Comparison of ENCODE assay signal across 8 mouse cellular contexts in the genomic region with DNA sequence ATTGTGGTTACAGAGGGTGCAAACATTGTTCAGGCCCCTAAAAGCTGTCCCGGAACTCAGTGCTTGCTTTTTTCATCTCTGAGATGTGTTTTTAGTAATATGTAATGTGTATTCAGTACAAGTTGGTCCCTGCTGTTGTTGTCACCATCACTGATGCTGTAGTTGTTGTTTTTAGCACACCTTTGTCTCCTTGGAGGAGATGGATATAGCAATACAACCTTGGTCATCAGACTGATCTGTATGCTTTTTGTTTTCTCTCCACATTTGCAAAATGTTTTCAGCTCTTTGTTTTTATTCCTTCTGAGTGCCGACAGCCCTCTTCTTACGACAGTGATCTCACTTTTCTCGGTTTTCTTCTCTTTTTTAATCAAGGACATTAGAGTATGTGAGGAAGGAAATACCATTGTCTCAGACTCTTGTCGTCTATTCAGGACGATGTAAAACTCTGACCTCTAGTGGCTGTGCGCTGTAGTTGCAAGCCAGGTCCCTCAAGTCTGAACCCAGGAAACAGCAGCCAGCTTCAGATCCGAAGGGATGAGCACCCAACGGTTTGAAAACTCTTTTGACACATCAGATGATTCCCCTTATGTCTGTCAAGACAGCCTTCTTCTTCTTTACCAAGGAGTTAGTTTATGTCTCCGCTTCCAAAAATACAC.
DNase-seq lines count a peak whose midpoint lies in the region; ATAC-seq and TF ChIP-seq lines count a peak whose summit lies in the region.

No protein-coding gene starts in this region.

- peak; percentile 52 for DNase-seq in adrenal gland, postnatal 25 days
- DNase-seq in embryonic facial prominence, embryonic 14.5 days (ENCODE audit: low spot score): peak; percentile 81
- peak; percentile 55 to 69 for DNase-seq in heart, postnatal 36 days
- peak; percentile 76 to 81 for DNase-seq in kidney, postnatal 4 days
- DNase-seq in lung, postnatal 0 days (ENCODE audit: low spot score): peak; percentile 89
- DNase-seq in ovary, postnatal 10 days (ENCODE audit: low spot score): peak; percentile 21
- peak; percentile 50 for DNase-seq in thymus, postnatal 14 days

- H3K4me3 ChIP-seq in E14TG2a.4 (replicated peaks; ENCODE audit: low read length): no peak overlapping the region
- no peak overlapping the region for H3K4me3 ChIP-seq in embryonic facial prominence, embryonic 14.5 days (ENCODE audit: low read depth, low read length)
- H3K4me3 ChIP-seq in lung, postnatal 0 days (ENCODE audit: low read depth, low read length): no peak overlapping the region

- no peaks in the 10 kb centered on the region for H3K4me1 ChIP-seq in E14TG2a.4 (replicated peaks; ENCODE audit: low read depth, low read length)
- H3K4me1 ChIP-seq in embryonic facial prominence, embryonic 14.5 days (ENCODE audit: control insufficient read depth, insufficient read depth, low read length): peaks cover 17% of the 10 kb centered on the region
- no peaks in the 10 kb centered on the region for H3K4me1 ChIP-seq in lung, postnatal 0 days (ENCODE audit: insufficient read depth, low read depth, low read length)

- H3K4me2 ChIP-seq in embryonic facial prominence, embryonic 14.5 days (ENCODE audit: low read depth, low read length): no peak overlapping the region
- no peak overlapping the region for H3K4me2 ChIP-seq in lung, postnatal 0 days (replicated peaks; ENCODE audit: low read depth, low read length)

- ATAC-seq in embryonic facial prominence, embryonic 14.5 days (ENCODE audit: low read depth): peak; percentile 66; the same call in 1 of the 2 replicates
- peak; percentile 68 for ATAC-seq in lung, postnatal 0 days

- H3K36me3 ChIP-seq in E14TG2a.4 (ENCODE audit: insufficient read depth, low read length): no peaks in the 10 kb centered on the region
- no peaks in the 10 kb centered on the region for H3K36me3 ChIP-seq in embryonic facial prominence, embryonic 14.5 days (ENCODE audit: control insufficient read depth, insufficient read depth, low read length)
- H3K36me3 ChIP-seq in lung, postnatal 0 days (ENCODE audit: insufficient read depth, low read length): no peaks in the 10 kb centered on the region

- 0 out of 2 replicates have a peak overlapping the region, but pooled peaks have one; percentile 23 for H3K27ac ChIP-seq in embryonic facial prominence, embryonic 14.5 days (replicated peaks; ENCODE audit: low read depth, low read length)
- no peak overlapping the region for H3K27ac ChIP-seq in lung, postnatal 0 days (ENCODE audit: low read length)

- peak; percentile 96 for TF ChIP-seq CTCF in E14TG2a.4 (conservative IDR thresholded peaks at IDR 0.05; ENCODE audit: low read length)
- TF ChIP-seq CTCF in lung, postnatal 0 days (IDR thresholded peaks at IDR 0.05): peak; percentile 92

- no peak overlapping the region for H3K9ac ChIP-seq in embryonic facial prominence, embryonic 14.5 days (ENCODE audit: low read depth, low read length)
- no peak overlapping the region for H3K9ac ChIP-seq in lung, postnatal 0 days (replicated peaks; ENCODE audit: low read depth)

- 12% methylated on average over 10 of the region's 10 CpGs for WGBS in embryonic facial prominence, embryonic 14.5 days
- WGBS in lung, postnatal 0 days: 13% methylated on average over 10 of the region's 10 CpGs

- no peaks in the 10 kb centered on the region for H3K9me3 ChIP-seq in E14TG2a.4 (ENCODE audit: low read length)
- H3K9me3 ChIP-seq in embryonic facial prominence, embryonic 14.5 days (ENCODE audit: control insufficient read depth, low read length): no peaks in the 10 kb centered on the region
- H3K9me3 ChIP-seq in lung, postnatal 0 days (ENCODE audit: low read length): no peaks in the 10 kb centered on the region

- intact Hi-C loops in heart, postnatal 36 days (cut with DNase I): loop anchor here (1.0 to 5.0 kb wide), 3 partner anchors 277 to 582 kb away; no protein-coding TSS in a partner anchor

- H3K27me3 ChIP-seq in E14TG2a.4 (ENCODE audit: insufficient read depth, low read length): no peaks in the 10 kb centered on the region
- no peaks in the 10 kb centered on the region for H3K27me3 ChIP-seq in embryonic facial prominence, embryonic 14.5 days (replicated peaks; ENCODE audit: control insufficient read depth, insufficient read depth, low read length)
- H3K27me3 ChIP-seq in lung, postnatal 0 days (replicated peaks; ENCODE audit: insufficient read depth, low read length): no peaks in the 10 kb centered on the region

- no peak for TF ChIP-seq EP300 in lung, postnatal 0 days (IDR thresholded peaks at IDR 0.05)

Comparison
In these comparisons a context has a peak if more than half of its experiments do, and no peak if none do; other contexts are left out.
1. DNase-seq: peak in every context shown above with its lines; median percentile 89 in lung, postnatal 0 days; 81 in embryonic facial prominence, embryonic 14.5 days; 78 in kidney, postnatal 4 days; 62 in heart, postnatal 36 days; 52 in adrenal gland, postnatal 25 days; 50 in thymus, postnatal 14 days; 21 in ovary, postnatal 10 days.